Mouse (Mus musculus) kidney, postnatal 36 days (tissue): ENCODE results near the gene Tmem45b.

Experiments
- DNase-seq, 2 experiments: peaks; one replicate each; pipeline ENCODE4 v3.0.0; 2021 to 2022; ENCODE audit warnings: mixed read lengths in 2 of 2

Tmem45b gene

DNA sequence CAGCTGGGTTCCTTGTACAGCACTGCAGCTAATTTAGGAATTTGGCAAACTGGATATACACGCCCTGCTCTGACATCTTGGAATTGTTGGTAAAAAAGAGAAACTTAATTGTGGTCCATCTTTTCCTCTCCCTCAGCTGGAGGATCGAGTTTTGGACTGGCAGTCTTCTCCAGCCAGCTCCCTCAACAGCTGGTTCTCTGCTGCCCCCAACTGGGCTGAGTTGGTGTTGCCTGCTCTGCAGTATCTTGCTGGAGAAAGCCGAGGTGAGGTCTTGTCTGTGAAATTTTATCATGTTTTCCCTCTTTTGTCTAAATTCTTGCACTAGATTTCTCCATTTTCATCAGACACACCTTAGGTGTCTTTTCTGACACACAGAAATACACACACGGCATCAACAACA is 63.8 kb downstream of the Tmem45b start:
- peak; percentile 55 to 90 for DNase-seq

DNA sequence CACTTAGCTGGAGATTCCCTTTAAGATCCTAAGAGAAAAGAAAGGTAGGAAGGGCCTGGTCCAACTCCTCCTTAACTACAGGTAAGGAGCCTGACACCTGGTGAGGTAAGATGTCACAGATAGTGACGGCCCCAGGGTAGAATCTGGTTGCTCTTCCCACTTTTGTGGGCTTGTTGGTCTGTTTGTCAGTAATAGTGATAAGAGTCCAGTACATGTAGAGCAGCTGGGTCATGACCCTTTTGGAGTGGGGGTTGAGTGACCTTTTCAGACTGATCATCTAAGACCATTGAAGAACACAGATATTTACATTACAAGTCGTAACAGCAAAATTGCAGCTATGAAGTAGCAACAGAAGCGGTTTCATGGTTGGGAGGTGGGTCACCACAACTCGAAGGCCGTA is 77.1 kb downstream of the Tmem45b start:
- DNase-seq = no peak

DNA sequence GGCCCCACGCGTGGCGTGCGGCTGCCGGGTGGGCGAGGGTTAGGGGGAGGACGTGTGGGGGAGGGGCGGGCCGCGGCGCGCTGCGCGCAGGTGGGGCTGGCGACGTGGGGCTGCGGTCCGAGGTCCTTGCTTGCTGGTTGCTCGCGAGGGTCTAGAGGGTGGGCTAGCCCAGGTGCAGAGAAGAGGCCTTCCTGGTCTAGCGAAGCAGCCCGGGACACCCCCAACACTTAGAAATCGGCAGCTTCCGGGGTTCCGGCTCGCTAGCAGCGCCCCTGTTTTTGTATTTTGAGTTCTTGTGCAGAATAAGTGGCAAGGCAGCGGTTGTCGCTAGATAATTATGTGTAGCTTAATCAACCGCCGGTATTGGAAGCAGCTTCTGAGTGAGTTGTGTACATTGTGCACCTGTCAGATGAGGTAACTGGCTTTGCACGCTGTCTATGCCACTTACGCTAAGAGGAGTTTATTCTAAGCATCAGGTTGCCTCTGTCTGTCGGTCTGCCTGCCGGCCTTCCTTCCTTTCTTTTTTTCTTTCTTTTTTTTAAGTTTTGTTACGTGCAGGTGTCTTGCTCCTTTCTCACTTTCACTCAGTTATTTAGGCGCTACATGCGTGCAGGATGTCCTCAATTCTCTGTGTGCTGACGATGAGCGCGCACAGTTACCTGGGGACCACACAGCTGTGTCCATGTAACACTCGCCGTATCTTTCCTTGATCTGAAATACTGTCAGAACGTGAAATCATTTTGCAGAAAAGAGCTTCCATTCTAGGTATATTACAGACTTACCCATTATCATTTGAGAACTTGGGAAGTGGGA is 77.7 kb downstream of the Tmem45b start:
- DNase-seq = peak in 1 of 2 experiments; percentile 12

DNA sequence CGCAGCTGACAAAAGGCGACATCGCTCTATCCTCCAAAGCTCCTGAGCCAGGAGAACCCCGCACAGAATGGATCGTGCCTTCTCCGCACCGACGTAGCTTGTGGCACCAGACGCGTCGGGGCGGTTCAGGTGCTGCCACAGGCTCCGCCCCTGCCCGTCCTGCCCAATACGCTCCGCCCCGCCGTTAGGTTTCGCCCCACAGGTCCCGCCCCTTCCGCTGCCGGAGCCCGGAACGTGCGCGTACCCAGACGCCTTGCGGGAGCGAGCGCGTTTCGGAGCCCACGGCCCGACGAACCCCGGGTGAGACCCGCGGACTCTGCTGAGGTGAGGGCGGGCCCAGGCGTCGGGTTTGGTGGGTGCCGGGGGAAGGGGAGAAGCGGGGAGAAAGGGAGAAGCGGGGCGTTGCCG is 78.3 kb downstream of the Tmem45b start, which contains the start of gene Nfrkb:
TSS of gene Nfrkb (plus strand) at position 246 of the 408 bp plus-strand sequence.
- DNase-seq = peak; percentile 96 to 99

DNA sequence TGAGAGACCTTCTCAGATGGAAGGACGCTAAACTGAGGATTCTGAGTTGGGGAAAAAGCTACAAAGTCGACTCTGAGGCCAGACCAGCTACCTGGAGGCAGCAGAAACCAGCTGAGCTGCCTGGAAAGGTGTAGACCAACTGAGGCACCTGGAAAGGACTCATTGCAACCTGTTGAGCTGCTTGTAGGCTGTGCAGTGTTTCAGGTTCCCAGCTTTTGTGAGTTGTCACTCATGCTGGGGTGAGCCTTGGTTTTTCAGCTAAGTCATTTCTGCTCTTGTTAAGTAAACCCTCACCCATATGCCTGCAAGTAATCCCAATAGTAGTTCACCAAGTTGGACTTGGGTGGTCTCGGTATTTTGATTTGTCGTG is 78.8 kb downstream of the Tmem45b start:
- peak in 1 of 2 experiments; percentile 15 for DNase-seq

DNA sequence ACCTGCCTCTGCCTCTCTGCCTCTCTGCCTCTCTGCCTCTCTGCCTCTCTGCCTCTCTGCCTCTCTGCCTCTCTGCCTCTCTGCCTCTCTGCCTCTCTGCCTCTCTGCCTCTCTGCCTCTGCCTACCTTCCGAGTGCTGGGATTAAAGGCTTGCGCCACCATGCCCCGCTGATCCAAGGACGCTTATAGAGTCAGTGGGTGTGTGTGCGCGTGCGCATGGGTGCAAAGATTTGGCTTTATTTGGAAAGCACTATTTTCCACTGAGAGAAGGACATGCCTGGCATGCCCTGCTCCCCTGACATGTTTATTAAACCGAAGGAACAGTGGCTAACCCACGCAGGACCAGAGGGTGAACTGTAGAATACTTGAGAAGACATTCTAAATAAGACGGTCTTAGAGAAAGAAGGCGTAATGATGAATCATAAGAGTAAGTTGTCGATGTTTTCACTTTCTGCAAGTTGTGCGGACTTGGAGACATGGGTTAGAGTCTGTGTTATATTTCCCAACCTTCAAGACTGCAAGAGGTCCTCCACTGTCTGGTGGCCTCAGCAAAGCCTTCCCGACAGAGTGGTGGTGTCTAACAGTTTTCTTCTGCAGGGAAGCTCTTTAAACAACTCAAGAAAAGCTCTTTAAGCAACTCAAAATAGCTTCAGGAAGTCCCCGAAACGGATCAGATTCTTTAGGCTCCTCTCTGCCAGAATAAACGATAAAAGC is 79.3 kb downstream of the Tmem45b start:
- DNase-seq = no peak

DNA sequence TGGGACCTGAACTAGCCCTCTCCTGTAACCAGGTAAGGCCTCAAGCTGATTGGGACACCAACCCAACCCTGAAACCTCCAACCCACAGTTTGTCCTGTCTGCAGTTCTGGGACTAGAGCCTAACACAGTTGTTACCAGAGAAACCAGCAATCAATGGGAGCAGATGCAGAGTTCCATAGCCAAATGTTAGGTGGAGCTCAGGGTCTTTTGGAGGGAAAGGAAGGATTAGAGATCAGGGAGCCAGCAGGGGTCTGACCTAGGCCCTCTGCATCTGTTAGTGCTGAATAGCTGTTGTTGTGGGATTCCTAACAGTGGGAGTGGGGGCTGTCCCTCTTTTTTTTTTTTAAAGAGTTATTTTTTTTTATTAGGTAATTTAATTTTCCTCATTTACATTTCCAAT is 87.6 kb downstream of the Tmem45b start:
- no peak for DNase-seq
